Mouse (Mus musculus): ENCODE results near the gene Herc3.
"Not testable (repeated sequence)": the region's sequence is repeated elsewhere in the genome, so short reads cannot be mapped to it uniquely, and the experiment has no call there.

The Herc3 gene

GRCm38 (mm10) chr6:58831232-58832009 lies at the start of gene Herc3:
TSS of gene Herc3 (plus strand) at chr6:58831465.
- peak; percentile 88 for DNase-seq

- DNase-seq, result no peak
Observed at GRCm38 (mm10) chr6:58801394-58801793, 29.9 kb upstream of the Herc3 start.

DNA sequence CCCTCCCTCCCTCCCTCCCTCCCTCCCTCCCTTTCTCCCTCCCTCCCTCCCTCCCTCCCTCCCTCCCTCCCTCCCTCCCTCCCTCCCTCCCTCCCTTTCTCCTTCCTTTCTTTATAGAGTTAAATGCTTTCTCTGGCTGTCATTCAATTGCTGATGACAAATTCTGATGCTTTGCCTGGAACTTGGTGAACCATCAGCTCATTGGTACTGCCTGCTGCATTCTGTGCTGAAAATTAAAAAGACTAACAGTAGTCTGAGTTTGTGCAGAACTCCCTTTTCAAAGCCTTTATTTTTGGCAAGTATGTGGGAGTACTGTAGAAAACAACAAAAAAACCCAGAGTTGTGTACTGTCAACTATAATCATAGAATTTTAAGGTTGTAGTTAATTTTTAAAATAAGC lies 16.9 kb upstream of the Herc3 start:
- no peak for DNase-seq

DNA sequence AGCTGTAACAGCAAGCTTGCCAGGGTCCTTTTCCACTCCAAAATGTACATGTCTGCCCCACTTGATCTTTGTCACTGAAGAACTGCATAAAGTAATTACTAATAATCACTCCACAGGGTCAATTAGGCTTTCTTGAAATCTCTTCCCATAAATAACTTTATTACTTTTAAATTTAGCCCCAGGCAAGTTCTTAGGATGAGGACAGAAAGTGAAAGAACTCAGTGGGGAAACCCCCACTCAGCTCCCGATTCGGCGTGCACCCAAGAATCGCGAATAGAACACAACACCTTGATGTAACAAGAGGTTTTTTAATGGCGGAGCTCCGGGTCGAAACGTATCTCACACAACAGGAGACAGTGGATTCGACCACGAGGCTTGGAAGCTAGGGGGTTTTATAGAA lies 14.2 kb upstream of the Herc3 start:
- DNase-seq, result not testable (repeated sequence)

DNA sequence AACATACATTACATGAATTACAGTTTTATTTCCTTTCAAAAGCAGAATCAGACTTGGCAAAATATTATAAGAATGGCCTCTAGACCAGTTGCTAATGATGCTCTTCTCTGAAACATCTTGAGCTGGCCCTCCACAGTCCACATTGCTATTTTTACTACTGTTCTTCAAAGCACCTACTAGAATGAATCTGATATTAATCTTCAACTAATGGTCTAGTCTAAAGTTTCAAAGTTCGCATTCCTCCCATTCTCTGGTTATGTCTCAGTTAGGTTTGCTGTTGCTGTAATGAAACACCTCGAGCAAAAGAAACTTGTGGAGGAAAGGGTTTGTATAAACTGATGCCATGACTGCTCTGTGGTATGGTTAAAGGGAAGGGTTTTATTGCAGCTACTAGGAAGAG lies 5.6 kb upstream of the Herc3 start:
- no peak for DNase-seq

- no peak for DNase-seq
Observed at GRCm38 (mm10) chr6:58826089-58826488, 5.2 kb upstream of the Herc3 start.

DNA sequence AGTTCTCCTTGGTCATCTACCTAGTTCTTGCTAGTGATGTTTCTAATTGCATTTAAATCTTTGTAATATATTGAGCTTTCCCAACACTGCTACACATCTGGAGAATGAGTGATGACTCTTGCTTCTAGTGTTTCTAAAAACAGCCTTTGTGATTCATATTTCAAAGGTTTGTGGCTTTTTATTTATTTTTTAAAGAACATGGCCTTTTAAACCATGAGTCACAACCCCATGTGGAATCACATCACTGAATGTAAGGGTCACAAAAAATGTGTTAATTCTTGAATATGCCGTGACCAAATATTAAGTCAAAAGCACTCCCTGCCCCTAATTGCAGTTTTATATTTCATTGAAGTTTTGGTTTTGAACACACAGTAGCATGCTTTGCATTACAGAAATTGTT lies 2.7 kb upstream of the Herc3 start:
- no peak for DNase-seq

- DNase-seq, result no peak
Observed at GRCm38 (mm10) chr6:58830840-58831231, 429 bp upstream of the Herc3 start.

GRCm38 (mm10) chr6:58832591-58833018 lies 1.3 kb downstream of the Herc3 start:
- peak; percentile 27 for DNase-seq

DNA sequence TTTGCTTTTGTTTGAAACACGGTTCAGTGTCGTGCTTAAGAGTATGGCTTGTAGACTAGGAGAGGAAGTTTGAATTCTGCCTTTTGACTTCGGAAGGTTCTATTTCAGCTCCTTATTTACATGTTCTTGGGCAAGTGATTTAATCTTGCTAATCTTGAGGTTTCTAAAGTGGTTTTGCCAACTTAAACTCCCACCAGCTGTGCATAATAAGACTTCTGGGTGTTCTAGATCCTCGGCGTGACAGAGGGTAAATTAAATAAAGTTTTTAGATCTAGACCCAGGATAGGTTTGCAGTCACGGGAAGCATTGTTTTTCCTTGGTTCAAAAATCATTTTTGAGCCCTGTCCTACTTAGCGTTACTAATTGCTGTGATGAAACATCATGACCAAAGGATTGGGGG lies 3.2 kb downstream of the Herc3 start:
- no peak for DNase-seq

DNA sequence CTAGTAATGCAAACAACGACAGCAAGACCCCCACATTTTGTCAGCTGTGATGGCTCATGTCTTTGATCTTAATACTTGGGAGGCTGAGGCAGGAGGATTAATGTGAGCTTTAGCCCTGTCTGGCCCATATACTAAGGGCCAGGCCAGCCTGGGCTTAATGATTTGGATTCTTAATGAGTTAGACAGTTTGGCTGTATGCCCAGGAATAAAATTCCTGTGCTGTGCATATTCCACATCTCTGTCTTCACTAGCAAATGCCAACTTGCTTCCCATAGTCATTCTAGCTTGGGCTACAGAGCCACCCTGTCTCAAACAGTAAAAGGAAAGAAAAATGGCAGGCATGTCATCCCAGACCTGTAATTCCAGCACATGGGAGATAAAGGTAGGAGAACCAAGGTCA lies 4.3 kb downstream of the Herc3 start:
- DNase-seq, result peak; percentile 30

DNA sequence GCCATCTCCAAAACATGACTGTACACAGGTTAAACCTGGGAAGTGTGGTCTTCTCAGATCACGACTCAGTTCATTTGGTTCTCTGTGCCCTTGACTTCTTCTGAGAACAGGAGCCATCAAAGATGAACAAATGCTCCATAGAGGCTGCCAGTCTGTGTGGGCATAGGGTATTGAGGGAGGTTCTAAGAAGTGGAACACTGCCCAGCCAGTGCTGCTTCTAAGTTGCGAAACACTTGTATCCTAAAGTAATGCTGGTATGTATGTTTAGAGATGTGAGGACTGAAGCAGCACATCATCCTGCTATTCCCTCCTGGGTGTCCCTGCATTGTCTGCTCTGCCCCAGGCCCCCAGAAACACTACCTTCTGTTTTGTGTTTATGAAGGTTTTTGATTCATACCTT lies 5.2 kb downstream of the Herc3 start:
- no peak for DNase-seq

DNA sequence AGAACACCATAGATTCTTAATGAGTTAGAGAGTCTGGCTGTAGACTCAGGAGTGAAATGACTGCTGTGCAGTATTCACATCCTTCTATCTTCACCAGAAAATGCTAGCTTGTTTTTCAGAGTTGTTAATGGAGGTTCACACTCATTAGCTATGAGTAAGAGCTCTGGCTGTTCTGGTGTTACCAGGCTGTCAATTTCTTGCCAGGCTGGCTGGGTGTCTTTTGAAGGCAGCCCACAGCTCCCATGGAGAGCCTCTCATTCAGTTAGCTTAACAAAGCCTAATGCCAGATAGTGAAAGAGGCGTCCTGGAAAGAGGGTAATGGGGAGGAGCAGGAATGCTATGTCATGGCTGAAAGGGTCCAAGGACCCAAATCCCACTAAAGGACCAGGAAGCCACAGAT lies 6.7 kb downstream of the Herc3 start:
- DNase-seq, result peak; percentile 34

DNA sequence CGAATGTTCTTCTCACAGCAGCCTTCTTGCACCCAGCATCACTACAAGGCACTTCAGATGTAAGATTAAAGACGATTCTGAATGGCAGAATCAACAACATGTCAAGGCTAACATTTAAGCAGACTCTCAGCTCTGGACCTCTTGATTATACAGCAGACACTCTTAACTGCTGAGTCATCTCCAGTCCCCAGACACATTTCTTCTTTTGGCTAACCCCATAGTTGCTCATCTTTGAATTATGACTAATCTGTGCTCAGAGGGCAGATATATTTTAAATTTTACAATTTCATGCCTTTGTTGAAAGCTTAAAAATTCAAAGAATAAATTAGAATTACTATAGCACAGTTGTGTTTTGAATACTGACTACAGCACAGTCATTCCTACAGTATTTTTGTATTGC lies 9.9 kb downstream of the Herc3 start:
- DNase-seq, result no peak

- no peak for DNase-seq
Observed at GRCm38 (mm10) chr6:58842186-58842585, 10.9 kb downstream of the Herc3 start.

DNA sequence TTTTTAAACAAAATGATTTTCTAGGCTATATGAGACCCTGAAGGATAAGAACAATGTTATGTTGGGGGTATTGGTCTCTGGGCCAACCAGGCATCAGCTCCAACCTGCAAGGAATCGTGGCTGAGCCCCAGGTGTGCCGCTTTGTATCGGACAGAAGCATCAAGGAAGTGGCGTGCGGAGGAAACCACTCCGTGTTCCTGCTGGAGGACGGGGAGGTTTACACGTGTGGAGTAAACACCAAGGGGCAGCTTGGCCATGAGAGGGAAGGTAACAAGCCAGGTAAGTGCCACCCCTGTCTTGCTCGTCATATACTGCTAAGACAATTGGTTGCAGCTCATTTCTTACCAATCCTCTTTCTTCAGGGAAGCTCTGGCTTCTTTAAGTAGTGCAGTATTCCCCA lies 12.3 kb downstream of the Herc3 start:
- DNase-seq, result no peak

DNA sequence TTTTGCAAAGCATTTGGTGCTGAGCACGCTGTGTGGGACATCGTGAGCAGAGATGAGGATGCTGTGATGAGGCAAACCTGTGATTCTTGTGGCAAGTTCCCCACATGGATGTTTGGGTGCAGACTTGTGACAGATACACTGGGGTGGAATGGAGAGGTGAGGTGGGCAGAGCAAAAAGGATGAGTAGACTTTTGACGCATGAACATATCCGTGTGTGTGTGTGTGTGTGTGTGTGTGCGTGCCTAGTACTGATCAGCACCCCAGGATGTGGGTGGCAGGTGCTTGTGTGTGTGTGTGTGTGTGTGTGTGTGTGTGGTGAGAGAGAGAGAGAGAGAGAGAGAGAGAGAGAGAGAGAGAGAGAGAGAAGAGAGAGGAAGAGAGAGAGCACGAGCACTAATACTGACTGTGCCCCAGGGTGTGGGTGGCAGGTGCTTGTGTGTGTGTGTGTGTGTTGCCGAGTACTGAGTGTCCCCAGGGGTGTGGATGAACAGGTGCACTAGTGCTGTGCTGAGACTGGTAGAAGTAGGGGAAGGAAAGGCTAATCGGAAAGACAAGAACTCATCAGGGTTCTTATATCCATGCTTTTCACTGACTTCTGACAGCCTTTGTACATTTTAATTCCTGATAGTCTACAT lies 13.0 kb downstream of the Herc3 start:
- no peak for DNase-seq

GRCm38 (mm10) chr6:58846850-58847692 lies 15.8 kb downstream of the Herc3 start:
- no peak for DNase-seq

DNA sequence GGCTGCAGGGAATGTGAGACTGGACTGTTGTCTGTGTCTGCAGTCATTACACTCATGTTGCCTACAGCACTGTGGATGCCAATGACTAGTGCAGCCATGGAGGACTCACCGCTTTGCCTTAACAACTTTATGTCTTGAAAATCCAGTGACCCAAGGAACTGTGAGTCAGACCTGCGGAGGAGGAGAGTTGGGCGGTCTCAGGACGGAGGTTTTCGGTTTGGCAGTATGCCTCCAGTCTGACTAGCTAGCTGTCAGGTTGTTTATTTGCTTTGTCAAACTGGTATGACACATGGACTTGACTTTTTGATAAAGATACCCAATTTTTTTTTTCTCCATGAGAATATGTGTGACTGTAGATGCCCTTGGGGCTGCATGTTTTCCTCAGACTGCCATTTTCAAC lies 16.6 kb downstream of the Herc3 start:
- DNase-seq, result no peak

GRCm38 (mm10) chr6:58849356-58849755 lies 18.1 kb downstream of the Herc3 start:
- DNase-seq, result no peak

DNA sequence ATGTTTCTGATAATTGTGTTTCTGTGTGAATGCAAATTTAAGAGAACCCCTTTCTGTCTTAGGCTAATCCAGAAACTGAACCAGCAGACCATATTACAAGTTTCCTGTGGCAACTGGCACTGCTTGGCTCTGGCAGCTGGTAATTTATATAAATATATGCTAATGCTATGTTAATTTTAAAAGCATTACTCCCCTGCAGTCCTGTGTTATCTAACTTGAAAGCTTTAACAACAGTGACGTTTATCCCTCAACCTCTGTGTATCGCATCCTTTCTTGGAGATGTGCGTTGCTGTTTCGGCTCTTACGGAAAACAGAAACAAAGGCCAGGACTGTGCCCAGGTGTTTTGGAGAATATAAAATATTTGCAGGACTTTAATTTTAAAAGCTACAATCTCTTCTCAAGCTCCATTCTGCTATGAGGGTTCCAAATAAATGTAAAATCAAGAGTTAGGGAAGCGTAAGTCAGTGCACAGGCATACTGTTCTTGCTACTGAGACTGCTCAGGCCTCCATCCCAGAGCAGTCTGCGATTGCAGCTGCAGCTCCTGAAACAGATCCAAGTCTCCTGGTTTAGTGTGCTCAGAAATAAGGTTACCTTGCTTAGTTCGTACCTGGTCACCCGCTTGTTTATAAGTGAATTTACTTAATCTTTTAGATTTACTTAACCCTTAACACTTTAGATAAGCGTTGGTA lies 24.6 kb downstream of the Herc3 start:
- DNase-seq, result no peak

- DNase-seq, result no peak
Observed at GRCm38 (mm10) chr6:58856494-58856893, 25.2 kb downstream of the Herc3 start.

GRCm38 (mm10) chr6:58859517-58859916 lies 28.3 kb downstream of the Herc3 start:
- DNase-seq, result no peak

Measured in retina, postnatal 1 day (tissue).